In the genomic region with DNA sequence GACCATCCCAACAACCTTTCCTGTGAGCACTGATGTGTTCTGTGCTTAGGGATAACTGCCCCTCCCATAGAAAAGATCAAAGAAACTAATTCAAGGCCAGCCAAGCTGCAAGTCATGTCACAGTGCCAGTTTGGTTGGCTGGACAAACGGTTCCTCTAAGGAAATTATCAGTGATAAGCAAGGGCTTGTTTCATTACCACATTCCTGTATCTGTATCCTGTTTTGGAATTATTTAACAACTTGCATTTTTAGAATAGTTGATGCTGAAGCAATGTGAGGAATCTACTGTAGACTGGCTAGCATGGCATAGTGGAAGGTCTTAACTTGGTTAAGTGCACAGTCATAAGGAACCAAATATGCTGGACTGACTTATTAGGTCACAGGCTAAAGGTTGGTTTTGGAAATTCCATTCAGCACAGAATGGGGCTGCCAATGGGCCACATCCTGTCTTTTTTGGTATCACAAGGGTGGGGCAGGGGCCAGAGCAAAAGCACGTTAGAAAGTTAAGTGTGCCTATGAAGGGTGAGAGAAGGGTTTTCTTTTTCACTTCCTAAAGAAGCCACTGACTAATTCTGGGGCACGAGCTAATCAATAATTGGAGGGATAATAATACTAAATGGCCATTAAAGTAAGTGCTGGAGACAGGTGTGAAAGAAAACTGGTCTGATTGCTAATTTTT, we compare ENCODE assay signal across 29 mouse cellular contexts.
A peak's percentile ranks its signal among the peaks of the same experiment; 100 is the strongest.
DNase-seq lines count a peak whose midpoint lies in the region; ATAC-seq lines count a peak whose summit lies in the region.
"Had no signal": no experiment of that assay in that cellular context is flagged by ENCODE, and none has a peak within 500 bp of the region (broad histone marks: within the 10 kb centered on the region; RNA-seq: fewer than 3 reads in every experiment).

No protein-coding gene starts in this region.

- H3K36me3 ChIP-seq in forebrain, embryonic 11.5 days (ENCODE audit: control insufficient read depth, insufficient read depth, low read length), result no peaks in the 10 kb centered on the region
- H3K36me3 ChIP-seq in kidney, embryonic 14.5 days (ENCODE audit: control insufficient read depth, insufficient read depth, low read length), result no peaks in the 10 kb centered on the region
- H3K36me3 ChIP-seq: embryonic facial prominence, embryonic 15.5 days; G1E; heart, embryonic 13.5 days; hindbrain, embryonic 15.5 days; liver, embryonic 12.5 days; midbrain, embryonic 13.5 days had no signal

- no peaks in the 10 kb centered on the region for H3K9me3 ChIP-seq in forebrain, embryonic 11.5 days (ENCODE audit: control insufficient read depth, low read length)
- no peaks in the 10 kb centered on the region for H3K9me3 ChIP-seq in kidney, embryonic 14.5 days (ENCODE audit: control insufficient read depth, low read length)
- H3K9me3 ChIP-seq: embryonic facial prominence, embryonic 15.5 days; G1E; heart, embryonic 13.5 days; hindbrain, embryonic 15.5 days; liver, embryonic 12.5 days; megakaryocyte, embryonic 14.5 days; midbrain, embryonic 13.5 days had no signal

- H3K27ac ChIP-seq in forebrain, embryonic 11.5 days (ENCODE audit: low read depth, low read length), result no peak overlapping the region
- no peak overlapping the region for H3K27ac ChIP-seq in kidney, embryonic 14.5 days (ENCODE audit: low read depth, low read length)
- H3K27ac ChIP-seq: embryonic facial prominence, embryonic 15.5 days; heart, adult 2 months; heart, embryonic 13.5 days; hindbrain, embryonic 15.5 days; layer of hippocampus, adult 2 months; liver, embryonic 12.5 days; midbrain, embryonic 13.5 days had no signal

- H3K4me2 ChIP-seq in forebrain, embryonic 11.5 days (ENCODE audit: low read depth, low read length, severe bottlenecking), result no peak overlapping the region
- no peak overlapping the region for H3K4me2 ChIP-seq in kidney, embryonic 14.5 days (replicated peaks; ENCODE audit: low read depth, low read length)
- H3K4me2 ChIP-seq: embryonic facial prominence, embryonic 15.5 days; heart, embryonic 13.5 days; hindbrain, embryonic 15.5 days; liver, embryonic 12.5 days; midbrain, embryonic 13.5 days had no signal

- no peak overlapping the region for H3K4me3 ChIP-seq in forebrain, embryonic 11.5 days (ENCODE audit: low read depth, low read length)
- no peak overlapping the region for H3K4me3 ChIP-seq in kidney, embryonic 14.5 days (ENCODE audit: low read length)
- H3K4me3 ChIP-seq: embryonic facial prominence, embryonic 15.5 days; heart, adult 2 months; heart, embryonic 13.5 days; hindbrain, embryonic 15.5 days; layer of hippocampus, adult 2 months; liver, embryonic 12.5 days; megakaryocyte, embryonic 14.5 days; midbrain, embryonic 13.5 days had no signal

- ATAC-seq in forebrain, embryonic 11.5 days (replicated peaks; ENCODE audit: low FRiP score), result no peak
- no peak for ATAC-seq in kidney, embryonic 14.5 days (ENCODE audit: low FRiP score, low TSS enrichment)
- ATAC-seq: activated CD4-positive, CD25-positive, alpha-beta regulatory T cell, adult 4 months; forebrain, embryonic 16.5 days; liver, embryonic 12.5 days; midbrain, embryonic 13.5 days had no signal

- H3K4me1 ChIP-seq in forebrain, embryonic 11.5 days (replicated peaks; ENCODE audit: control insufficient read depth, insufficient read depth, low read length), result no peaks in the 10 kb centered on the region
- H3K4me1 ChIP-seq in kidney, embryonic 14.5 days (ENCODE audit: control insufficient read depth, insufficient read depth, low read length), result no peaks in the 10 kb centered on the region
- H3K4me1 ChIP-seq: embryonic facial prominence, embryonic 15.5 days; heart, embryonic 13.5 days; hindbrain, embryonic 15.5 days; liver, embryonic 12.5 days; midbrain, embryonic 13.5 days had no signal

- WGBS in forebrain, embryonic 11.5 days, result 81% methylated on average over 3 of the region's 3 CpGs
- WGBS in kidney, embryonic 14.5 days, result 48% methylated on average over 3 of the region's 3 CpGs

- peak; percentile 37 for DNase-seq in adrenal gland, adult 2 months
- DNase-seq in adrenal gland, postnatal 25 days, result no peak
- DNase-seq in ovary, adult 18-20 months (ENCODE audit: low spot score), result peak; percentile 52
- DNase-seq in ovary, postnatal 14 days (ENCODE audit: low spot score), result no peak
- DNase-seq in adrenal gland, postnatal 36 days, result peak; percentile 12 to 36
- no peak for DNase-seq in forebrain, embryonic 11.5 days (ENCODE audit: low spot score)
- DNase-seq: cerebellum, adult 9-10 months; gastrocnemius, postnatal 14 days; heart, adult 2 months; heart, postnatal 14 days; kidney, adult 8-10 months; kidney, postnatal 14 days; lung, adult 18-20 months; lung, postnatal 10 days; retina, postnatal 1 day; right cerebral cortex, postnatal 25 days; thymus, adult 2 months; thymus, postnatal 4 days had no signal

- H3K27me3 ChIP-seq in forebrain, embryonic 11.5 days (ENCODE audit: control insufficient read depth, insufficient read depth, low read length), result no peaks in the 10 kb centered on the region
- no peaks in the 10 kb centered on the region for H3K27me3 ChIP-seq in kidney, embryonic 14.5 days (ENCODE audit: control insufficient read depth, insufficient read depth, low read length)
- H3K27me3 ChIP-seq: embryonic facial prominence, embryonic 15.5 days; heart, embryonic 13.5 days; hindbrain, embryonic 15.5 days; liver, embryonic 12.5 days; megakaryocyte, embryonic 14.5 days; midbrain, embryonic 13.5 days had no signal

- no peak overlapping the region for H3K9ac ChIP-seq in forebrain, embryonic 11.5 days (ENCODE audit: low read length)
- H3K9ac ChIP-seq in kidney, embryonic 14.5 days (ENCODE audit: low read depth, low read length), result no peak overlapping the region
- H3K9ac ChIP-seq: embryonic facial prominence, embryonic 15.5 days; heart, embryonic 13.5 days; hindbrain, embryonic 15.5 days; liver, embryonic 12.5 days; midbrain, embryonic 13.5 days had no signal

Comparison
In these comparisons a context has a peak if more than half of its experiments do, and no peak if none do; other contexts are left out.
1. DNase-seq: peak in adrenal gland, adult 2 months (single experiment), ovary, adult 18-20 months (single experiment) and adrenal gland, postnatal 36 days (2 of 2); none in adrenal gland, postnatal 25 days (single experiment), ovary, postnatal 14 days (single experiment) and forebrain, embryonic 11.5 days (single experiment).